Mouse (Mus musculus): ENCODE results near the gene 5730522E02Rik. TPM values are rescaled to one million over a fixed set of nuclear protein-coding genes. Genes with fewer than 3 reads are reported as not detected.
"Not testable (repeated sequence)": the region's sequence is repeated elsewhere in the genome, so short reads cannot be mapped to it uniquely, and the experiment has no call there.

5730522E02Rik gene
- total RNA-seq (2017) = 1.7 TPM in 1 of 2 replicates, not detected in the other

- peak in 1 of 2 experiments; percentile 21; a peak in 2 of 4 replicates for ATAC-seq (replicated peaks in 1 of 2; ENCODE audit: insufficient read depth in 1 of 2, low FRiP score in 2 of 2, low TSS enrichment in 1 of 2, low read depth in 1 of 2, poor library complexity in 2 of 2, severe bottlenecking in 2 of 2)
These were observed at the start of gene 5730522E02Rik for GRCm38 (mm10) chr11:26210582-26211180. TSS of gene 5730522E02Rik (minus strand) at chr11:26210763.

GRCm38 (mm10) chr11:26236540-26236939, 26.0 kb upstream of the 5730522E02Rik start:
- no peak for ATAC-seq (replicated peaks in 1 of 2; ENCODE audit: insufficient read depth in 1 of 2, low FRiP score in 2 of 2, low TSS enrichment in 1 of 2, low read depth in 1 of 2, poor library complexity in 2 of 2, severe bottlenecking in 2 of 2)

- ATAC-seq (replicated peaks in 1 of 2; ENCODE audit: insufficient read depth in 1 of 2, low FRiP score in 2 of 2, low TSS enrichment in 1 of 2, low read depth in 1 of 2, poor library complexity in 2 of 2, severe bottlenecking in 2 of 2) = no peak
These were observed 19.3 kb upstream of the 5730522E02Rik start for GRCm38 (mm10) chr11:26229895-26230294.

- ATAC-seq (replicated peaks in 1 of 2; ENCODE audit: insufficient read depth in 1 of 2, low FRiP score in 2 of 2, low TSS enrichment in 1 of 2, low read depth in 1 of 2, poor library complexity in 2 of 2, severe bottlenecking in 2 of 2) = not testable (repeated sequence)
These were observed 3.1 kb upstream of the 5730522E02Rik start for GRCm38 (mm10) chr11:26213643-26214042.

GRCm38 (mm10) chr11:26209811-26210581, 567 bp downstream of the 5730522E02Rik start:
- ATAC-seq (replicated peaks in 1 of 2; ENCODE audit: insufficient read depth in 1 of 2, low FRiP score in 2 of 2, low TSS enrichment in 1 of 2, low read depth in 1 of 2, poor library complexity in 2 of 2, severe bottlenecking in 2 of 2) = peak; percentile 90 to 92

GRCm38 (mm10) chr11:26203466-26203865, 7.1 kb downstream of the 5730522E02Rik start:
- 0 out of 4 replicates have a peak, but pooled peaks have one; percentile 43 to 44 for ATAC-seq (replicated peaks in 1 of 2; ENCODE audit: insufficient read depth in 1 of 2, low FRiP score in 2 of 2, low TSS enrichment in 1 of 2, low read depth in 1 of 2, poor library complexity in 2 of 2, severe bottlenecking in 2 of 2)

DNA sequence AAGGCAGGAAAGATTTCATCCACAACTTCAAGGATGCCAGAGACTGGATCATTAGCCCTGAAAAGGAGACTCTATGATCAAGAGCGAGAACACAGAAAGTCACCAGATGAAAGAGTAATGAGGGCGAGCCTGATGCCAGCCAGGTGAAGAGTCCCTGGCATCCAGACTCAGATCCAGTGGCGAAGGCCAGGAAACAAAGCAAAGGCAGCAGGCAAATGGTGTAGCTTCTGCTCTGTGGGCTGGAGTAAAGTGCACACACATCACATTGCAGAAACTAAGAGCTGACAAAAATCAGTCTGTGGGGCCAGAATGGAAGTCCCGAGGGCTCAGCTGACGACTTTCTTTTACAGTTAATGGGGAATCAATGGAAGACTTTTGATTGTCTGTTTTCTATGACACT, 7.7 kb downstream of the 5730522E02Rik start:
- no peak for ATAC-seq (replicated peaks in 1 of 2; ENCODE audit: insufficient read depth in 1 of 2, low FRiP score in 2 of 2, low TSS enrichment in 1 of 2, low read depth in 1 of 2, poor library complexity in 2 of 2, severe bottlenecking in 2 of 2)

DNA sequence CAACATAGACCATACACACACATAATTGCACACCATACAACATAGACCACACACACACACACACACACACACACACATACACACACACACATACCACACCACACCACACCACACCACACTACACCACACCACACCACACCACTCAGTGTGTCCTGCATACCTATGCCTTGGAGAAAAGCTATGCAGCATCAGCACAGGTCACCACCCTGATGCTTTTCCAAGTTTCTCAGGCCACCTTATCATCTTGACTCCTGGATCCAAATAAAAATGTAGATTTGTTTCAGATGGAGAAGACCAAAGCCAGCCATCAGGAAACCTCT, 8.8 kb downstream of the 5730522E02Rik start:
- no peak for ATAC-seq (replicated peaks in 1 of 2; ENCODE audit: insufficient read depth in 1 of 2, low FRiP score in 2 of 2, low TSS enrichment in 1 of 2, low read depth in 1 of 2, poor library complexity in 2 of 2, severe bottlenecking in 2 of 2)

DNA sequence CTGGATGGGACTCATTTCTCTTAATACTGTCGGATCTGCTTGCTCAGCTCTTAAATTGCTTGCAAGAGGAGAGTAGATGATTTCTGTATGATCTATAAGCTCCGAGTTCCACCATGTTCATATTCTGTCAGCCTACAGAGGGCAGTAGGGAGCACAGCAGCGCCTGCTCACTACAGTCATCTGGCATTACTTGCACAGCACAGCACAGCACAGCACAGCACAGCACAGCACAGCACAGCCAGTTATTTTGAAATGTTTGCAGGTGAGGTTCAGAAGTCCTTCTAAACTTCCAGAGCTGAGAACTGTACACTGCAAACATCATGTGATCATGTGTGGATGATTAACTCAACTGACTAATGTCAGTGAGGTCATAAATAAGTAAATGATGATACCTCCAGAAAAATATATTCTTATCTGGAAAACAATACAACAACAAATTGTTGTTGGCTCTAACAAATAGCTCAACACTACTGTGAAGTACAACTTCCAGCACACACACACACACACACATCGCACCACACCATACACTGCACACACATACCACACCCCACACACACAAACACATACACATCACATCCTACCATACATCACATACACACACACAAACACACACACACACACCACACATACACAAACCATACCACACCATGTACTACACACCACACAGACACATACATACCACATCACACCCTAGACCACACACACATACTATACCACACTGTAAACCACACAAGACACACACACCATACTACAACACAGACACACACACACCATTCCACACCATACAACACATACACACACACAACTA, 9.4 kb downstream of the 5730522E02Rik start:
- peak; percentile 87 to 94 for ATAC-seq (replicated peaks in 1 of 2; ENCODE audit: insufficient read depth in 1 of 2, low FRiP score in 2 of 2, low TSS enrichment in 1 of 2, low read depth in 1 of 2, poor library complexity in 2 of 2, severe bottlenecking in 2 of 2)

GRCm38 (mm10) chr11:26195468-26195867, 15.1 kb downstream of the 5730522E02Rik start:
- peak in 1 of 2 experiments; percentile 28; a peak in 1 of 4 replicates for ATAC-seq (replicated peaks in 1 of 2; ENCODE audit: insufficient read depth in 1 of 2, low FRiP score in 2 of 2, low TSS enrichment in 1 of 2, low read depth in 1 of 2, poor library complexity in 2 of 2, severe bottlenecking in 2 of 2)

DNA sequence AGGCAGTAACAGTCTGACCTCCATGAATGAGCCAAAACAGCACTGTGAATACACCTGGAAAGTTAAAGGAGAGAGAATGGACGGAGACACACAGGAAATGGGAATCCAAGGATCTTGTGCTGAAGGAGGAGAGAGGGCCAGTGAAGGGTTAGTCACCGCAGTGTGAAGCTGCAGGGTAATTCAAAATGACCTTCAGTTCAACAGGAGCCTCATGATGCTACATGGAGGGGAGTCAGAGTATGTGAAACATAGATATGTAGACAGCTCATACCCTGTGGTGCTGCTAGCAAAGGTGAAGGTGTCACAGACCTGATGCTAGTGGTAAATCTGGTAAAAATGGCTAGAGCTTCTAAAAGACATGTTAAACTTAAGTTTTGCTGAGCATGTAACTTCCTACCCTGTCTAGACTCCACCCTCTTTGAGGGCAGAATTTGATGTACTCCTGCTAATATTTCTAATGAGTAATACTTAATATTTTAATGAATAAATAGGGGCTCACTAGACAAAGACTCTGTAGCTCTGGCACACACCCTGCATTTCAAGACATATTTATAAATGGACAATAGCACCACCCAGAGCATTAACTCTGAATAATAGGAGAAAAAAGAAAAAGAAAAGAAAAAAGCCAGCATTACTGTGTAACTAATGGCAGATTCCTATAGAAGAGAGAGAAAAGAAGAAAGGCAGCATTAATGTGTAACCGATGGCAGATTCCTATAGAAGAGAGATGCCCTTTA, 23.2 kb downstream of the 5730522E02Rik start:
- no peak for ATAC-seq (replicated peaks in 1 of 2; ENCODE audit: insufficient read depth in 1 of 2, low FRiP score in 2 of 2, low TSS enrichment in 1 of 2, low read depth in 1 of 2, poor library complexity in 2 of 2, severe bottlenecking in 2 of 2)

- ATAC-seq (replicated peaks in 1 of 2; ENCODE audit: insufficient read depth in 1 of 2, low FRiP score in 2 of 2, low TSS enrichment in 1 of 2, low read depth in 1 of 2, poor library complexity in 2 of 2, severe bottlenecking in 2 of 2) = no peak
These were observed 40.0 kb downstream of the 5730522E02Rik start for GRCm38 (mm10) chr11:26170572-26170971.

- ATAC-seq (replicated peaks in 1 of 2; ENCODE audit: insufficient read depth in 1 of 2, low FRiP score in 2 of 2, low TSS enrichment in 1 of 2, low read depth in 1 of 2, poor library complexity in 2 of 2, severe bottlenecking in 2 of 2) = no peak
These were observed 43.0 kb downstream of the 5730522E02Rik start for GRCm38 (mm10) chr11:26167609-26167971.

DNA sequence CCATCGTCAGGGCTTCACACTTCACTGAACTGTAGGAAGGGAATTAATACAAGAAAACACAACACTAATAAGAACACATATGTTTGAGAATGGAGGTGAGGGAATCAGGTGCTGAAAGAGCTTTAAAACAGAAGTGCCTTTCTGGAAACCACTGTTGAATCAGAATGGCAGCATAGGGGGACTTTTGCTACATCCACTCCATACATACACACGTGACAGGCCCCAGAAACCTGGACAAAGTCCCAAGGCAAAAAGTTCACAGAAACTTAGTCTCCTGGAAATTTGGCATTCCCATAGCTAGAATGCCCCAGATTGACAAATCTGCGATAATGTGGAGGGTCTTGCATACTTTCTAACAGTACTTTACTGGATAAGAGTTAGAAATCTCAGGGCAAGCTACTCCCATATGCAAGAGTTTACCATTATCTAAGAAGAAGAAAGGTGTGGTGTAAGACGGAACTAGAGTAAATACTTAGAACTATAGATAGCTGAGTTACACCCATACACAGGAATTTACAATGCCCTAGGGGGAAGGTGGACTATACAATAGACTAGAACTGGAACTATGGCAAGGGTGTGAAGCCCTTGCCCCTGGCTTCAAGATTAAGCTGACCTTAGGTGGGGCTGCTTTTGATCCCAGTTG, 43.5 kb downstream of the 5730522E02Rik start:
- ATAC-seq (replicated peaks in 1 of 2; ENCODE audit: insufficient read depth in 1 of 2, low FRiP score in 2 of 2, low TSS enrichment in 1 of 2, low read depth in 1 of 2, poor library complexity in 2 of 2, severe bottlenecking in 2 of 2) = no peak

DNA sequence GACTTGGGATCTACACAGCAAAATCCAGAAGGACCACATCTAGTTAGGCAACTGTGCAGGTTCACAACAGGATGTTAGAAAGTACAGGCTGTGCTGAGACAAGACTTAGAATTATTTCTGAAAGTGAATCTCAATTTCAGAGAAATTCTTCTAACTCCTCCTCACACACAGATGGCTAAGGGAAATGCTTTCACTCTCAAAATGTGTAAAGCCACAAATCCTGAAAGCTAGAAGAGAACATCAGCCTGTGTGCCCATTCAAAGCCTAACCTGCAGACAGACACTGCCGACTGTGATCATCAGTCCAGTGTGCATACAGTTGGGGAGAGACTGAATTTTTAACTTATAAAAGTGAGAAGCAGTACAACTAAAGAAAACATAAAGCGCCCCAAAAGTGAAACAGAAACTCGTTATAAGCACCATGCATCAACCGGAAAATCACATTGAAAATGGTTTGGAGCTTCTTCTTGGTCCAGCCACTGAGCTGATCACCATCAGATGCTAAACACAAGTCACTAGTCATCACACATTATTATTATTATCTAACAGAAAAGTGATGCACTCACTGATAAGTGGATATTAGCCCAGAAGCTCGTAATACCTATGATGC, 45.8 kb downstream of the 5730522E02Rik start:
- peak; percentile 29 to 51; a peak in 2 of 4 replicates for ATAC-seq (replicated peaks in 1 of 2; ENCODE audit: insufficient read depth in 1 of 2, low FRiP score in 2 of 2, low TSS enrichment in 1 of 2, low read depth in 1 of 2, poor library complexity in 2 of 2, severe bottlenecking in 2 of 2)

- peak; percentile 87 to 92 for ATAC-seq (replicated peaks in 1 of 2; ENCODE audit: insufficient read depth in 1 of 2, low FRiP score in 2 of 2, low TSS enrichment in 1 of 2, low read depth in 1 of 2, poor library complexity in 2 of 2, severe bottlenecking in 2 of 2)
These were observed 49.2 kb downstream of the 5730522E02Rik start for GRCm38 (mm10) chr11:26161354-26161753.

DNA sequence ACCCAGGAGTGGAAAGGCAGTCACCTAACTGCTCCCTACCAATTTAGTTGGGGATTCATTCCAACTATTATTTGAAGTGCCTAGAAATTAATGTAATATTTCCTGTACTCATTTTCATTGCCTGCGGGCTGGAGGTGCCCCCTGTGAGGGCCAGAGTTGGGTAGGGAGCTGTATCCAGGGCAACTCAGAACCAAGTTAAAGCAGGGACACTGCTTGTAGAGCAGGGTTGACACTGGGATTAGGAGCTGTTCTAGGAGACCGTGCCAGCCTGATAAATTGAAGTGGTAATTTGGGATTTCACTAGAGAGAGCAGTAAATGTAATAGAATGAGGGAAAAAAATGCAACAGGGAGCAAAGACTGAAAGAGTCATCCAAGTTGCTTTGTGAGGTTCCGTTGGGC, 51.5 kb downstream of the 5730522E02Rik start:
- ATAC-seq (replicated peaks in 1 of 2; ENCODE audit: insufficient read depth in 1 of 2, low FRiP score in 2 of 2, low TSS enrichment in 1 of 2, low read depth in 1 of 2, poor library complexity in 2 of 2, severe bottlenecking in 2 of 2) = no peak

All from hematopoietic stem cell, adult 5-6 weeks (primary cell).